Mouse (Mus musculus) CD4-positive helper T cell, adult 2 months (primary cell): ENCODE data around the gene Caskin1.

Source experiments
- DNase-seq: peaks from one replicate; pipeline ENCODE4 v3.0.0-alpha.2; 2012; ENCODE audit warnings: low read depth, missing footprints, low spot score

The Caskin1 gene

GRCm38 (mm10) chr17:24494627-24495335 is 6.4 kb downstream of the Caskin1 start:
- peak; percentile 48 for DNase-seq

GRCm38 (mm10) chr17:24495443-24495842 is 7.0 kb downstream of the Caskin1 start:
- no peak for DNase-seq

GRCm38 (mm10) chr17:24496026-24496425 is 7.6 kb downstream of the Caskin1 start:
- no peak for DNase-seq

- no peak for DNase-seq
Measured at GRCm38 (mm10) chr17:24502208-24502607, 13.8 kb downstream of the Caskin1 start.

GRCm38 (mm10) chr17:24504085-24504484 is 15.7 kb downstream of the Caskin1 start:
- DNase-seq, result no peak

- no peak for DNase-seq
Measured at GRCm38 (mm10) chr17:24505286-24505955, 17.0 kb downstream of the Caskin1 start.

- no peak for DNase-seq
Measured at GRCm38 (mm10) chr17:24506332-24507070, 18.1 kb downstream of the Caskin1 start.

- DNase-seq, result no peak
Measured at GRCm38 (mm10) chr17:24507129-24507664, 18.8 kb downstream of the Caskin1 start.

- no peak for DNase-seq
Measured at GRCm38 (mm10) chr17:24507806-24508460, 19.5 kb downstream of the Caskin1 start.

GRCm38 (mm10) chr17:24513609-24514008 is 25.2 kb downstream of the Caskin1 start:
- no peak for DNase-seq

- no peak for DNase-seq
Measured at GRCm38 (mm10) chr17:24514270-24515257, 26.2 kb downstream of the Caskin1 start.

GRCm38 (mm10) chr17:24520450-24520849 is 32.0 kb downstream of the Caskin1 start:
- no peak for DNase-seq

GRCm38 (mm10) chr17:24524734-24525133 is 36.3 kb downstream of the Caskin1 start:
- no peak for DNase-seq

GRCm38 (mm10) chr17:24527315-24527714 is 38.9 kb downstream of the Caskin1 start:
- no peak for DNase-seq

GRCm38 (mm10) chr17:24527723-24528559 is 39.5 kb downstream of the Caskin1 start, which contains the start of gene Traf7:
Gene Traf7 (minus strand): TSS chr17:24527938.
- DNase-seq, result peak; percentile 99

- DNase-seq, result peak; percentile 83
Measured at GRCm38 (mm10) chr17:24528560-24528918, 40.1 kb downstream of the Caskin1 start.

- DNase-seq, result peak; percentile 66
Measured at GRCm38 (mm10) chr17:24529007-24529451, 40.6 kb downstream of the Caskin1 start.

GRCm38 (mm10) chr17:24529883-24530282 is 41.5 kb downstream of the Caskin1 start:
- no peak for DNase-seq

GRCm38 (mm10) chr17:24530361-24531050 is 42.1 kb downstream of the Caskin1 start:
- no peak for DNase-seq
